Mouse (Mus musculus) embryonic facial prominence, embryonic 10.5 days (tissue): ENCODE data around the gene Vwf. TPM values are rescaled to one million over a fixed set of nuclear protein-coding genes. Genes with fewer than 3 reads are reported as not detected.

Source experiments
- polyA plus RNA-seq: library from polyadenylated mRNA; unstranded; fragments of >200 nt; fragmentation: Nextera tagmentation; extraction: Ambion mirVana; gene quantifications from 2 replicates; pipeline ENCODE4 v1.2.1, GENCODE M21; 2016

The Vwf gene
- polyA plus RNA-seq, 1 experiment from 2014 or later = 8.6 TPM

Other genes starting within 250 kb of the Vwf start
- 26.9 and 28.8 TPM in 2 replicates for gene Ltbr, start 232.9 kb upstream of the Vwf start, polyA plus RNA-seq
- 0.57 and 0.87 TPM in 2 replicates for gene Scnn1a, start 226.1 kb upstream of the Vwf start, polyA plus RNA-seq
- 33.4 and 34.8 TPM in 2 replicates for gene Tnfrsf1a, start 197.4 kb upstream of the Vwf start, polyA plus RNA-seq
- gene Plekhg6, start 166.0 kb upstream of the Vwf start, polyA plus RNA-seq = 0.21 and 0.32 TPM in 2 replicates
- 33.0 and 36.2 TPM in 2 replicates for gene Cd9, start 52.0 kb upstream of the Vwf start, polyA plus RNA-seq
- 0.21 and 0.38 TPM in 2 replicates for gene Ano2, start 143.6 kb downstream of the Vwf start, polyA plus RNA-seq